Comparison of ENCODE assay signal across 8 mouse cellular contexts in genomic region chr13:98588951-98589501, GRCm38 (mm10). TPM values are rescaled to one million over a fixed set of nuclear protein-coding genes. Genes with fewer than 3 reads are reported as not detected.
A peak's percentile ranks its signal among the peaks of the same experiment; 100 is the strongest.
DNase-seq lines count a peak whose midpoint lies in the region; ATAC-seq and TF ChIP-seq lines count a peak whose summit lies in the region.

No protein-coding gene starts in this region.

- ATAC-seq in forebrain, embryonic 14.5 days = peak; percentile 88
- peak; percentile 87 for ATAC-seq in neural tube, embryonic 14.5 days (ENCODE audit: low read depth)

- H3K9ac ChIP-seq in forebrain, embryonic 14.5 days (ENCODE audit: low read length) = peak overlapping the region; percentile 32; the same call in 1 of the 2 replicates
- H3K9ac ChIP-seq in neural tube, embryonic 14.5 days (replicated peaks; ENCODE audit: low read depth, low read length) = peak overlapping the region; percentile 34; the same call in 1 of the 2 replicates

- intact Hi-C loops in heart, postnatal 14 days (cut with DNase I) = loop anchor here (5.0 kb wide), 1 partner anchor 232 kb away; no protein-coding TSS in a partner anchor

- no peak for TF ChIP-seq POLR2A in testis, adult 2 months (IDR thresholded peaks at IDR 0.05; ENCODE audit: control insufficient read depth, low read depth, low read length)

- no peaks in the 10 kb centered on the region for H3K9me3 ChIP-seq in E14TG2a.4 (ENCODE audit: low read length)
- H3K9me3 ChIP-seq in forebrain, embryonic 14.5 days (replicated peaks; ENCODE audit: control insufficient read depth, low read length) = no peaks in the 10 kb centered on the region
- H3K9me3 ChIP-seq in neural tube, embryonic 14.5 days (ENCODE audit: control insufficient read depth, low read length) = no peaks in the 10 kb centered on the region

- H3K4me1 ChIP-seq in E14TG2a.4 (replicated peaks; ENCODE audit: low read depth, low read length) = peaks cover 26% of the 10 kb centered on the region
- peaks cover 3% of the 10 kb centered on the region; the same call in 1 of the 2 replicates for H3K4me1 ChIP-seq in forebrain, embryonic 14.5 days (ENCODE audit: control insufficient read depth, insufficient read depth, low read length)
- H3K4me1 ChIP-seq in neural tube, embryonic 14.5 days (ENCODE audit: control insufficient read depth, insufficient read depth, low read length) = peaks cover 8% of the 10 kb centered on the region
- peaks cover 20% of the 10 kb centered on the region for H3K4me1 ChIP-seq in testis, adult 2 months (ENCODE audit: control insufficient read depth, insufficient read depth, low read length)

- peak overlapping the region; percentile 61 for H3K4me2 ChIP-seq in forebrain, embryonic 14.5 days (ENCODE audit: low read length)
- peak overlapping the region; percentile 82 for H3K4me2 ChIP-seq in neural tube, embryonic 14.5 days (ENCODE audit: low read depth, low read length)

- peak overlapping the region; percentile 80 for H3K4me3 ChIP-seq in E14TG2a.4 (replicated peaks; ENCODE audit: low read length)
- peak overlapping the region; percentile 34 for H3K4me3 ChIP-seq in forebrain, embryonic 14.5 days (ENCODE audit: low read depth, low read length)
- H3K4me3 ChIP-seq in neural tube, embryonic 14.5 days (ENCODE audit: low read depth, low read length) = peak overlapping the region; percentile 39
- H3K4me3 ChIP-seq in testis, adult 2 months (ENCODE audit: control insufficient read depth, low read depth, low read length) = peak overlapping the region; percentile 65

- H3K27me3 ChIP-seq in E14TG2a.4 (ENCODE audit: insufficient read depth, low read length) = peaks cover 58% of the 10 kb centered on the region
- peaks cover 56% of the 10 kb centered on the region for H3K27me3 ChIP-seq in forebrain, embryonic 14.5 days (replicated peaks; ENCODE audit: control insufficient read depth, insufficient read depth, low read length)
- H3K27me3 ChIP-seq in neural tube, embryonic 14.5 days (ENCODE audit: control insufficient read depth, insufficient read depth, low read length) = peaks cover 17% of the 10 kb centered on the region
- no peaks in the 10 kb centered on the region for H3K27me3 ChIP-seq in testis, adult 2 months (ENCODE audit: control insufficient read depth, insufficient read depth, low read length)

- no peak overlapping the region for H3K27ac ChIP-seq in forebrain, embryonic 14.5 days (ENCODE audit: low read depth, low read length)
- no peak overlapping the region for H3K27ac ChIP-seq in neural tube, embryonic 14.5 days (ENCODE audit: low read depth, low read length)
- H3K27ac ChIP-seq in testis, adult 2 months (ENCODE audit: control insufficient read depth, insufficient read depth, low read depth, low read length) = no peak overlapping the region

- peak; percentile 53 for DNase-seq in cerebellum, adult 11 months
- DNase-seq in forebrain, embryonic 14.5 days (ENCODE audit: low spot score) = peak; percentile 80
- peak; percentile 82 to 88 for DNase-seq in heart, postnatal 14 days
- peak; percentile 90 to 94 for DNase-seq in kidney, postnatal 4 days
- peak; percentile 73 to 82 for DNase-seq in lung, adult 18-20 months

- H3K36me3 ChIP-seq in E14TG2a.4 (ENCODE audit: insufficient read depth, low read length) = no peaks in the 10 kb centered on the region
- no peaks in the 10 kb centered on the region for H3K36me3 ChIP-seq in forebrain, embryonic 14.5 days (ENCODE audit: control insufficient read depth, insufficient read depth, low read length)
- no peaks in the 10 kb centered on the region for H3K36me3 ChIP-seq in neural tube, embryonic 14.5 days (ENCODE audit: control insufficient read depth, insufficient read depth, low read length)
- H3K36me3 ChIP-seq in testis, adult 2 months (ENCODE audit: control insufficient read depth, insufficient read depth, low read length) = no peaks in the 10 kb centered on the region

- 2% methylated on average over 33 of the region's 35 CpGs for WGBS in forebrain, embryonic 14.5 days
- WGBS in neural tube, embryonic 14.5 days = 2% methylated on average over 31 of the region's 35 CpGs

- TF ChIP-seq CTCF in E14TG2a.4 (conservative IDR thresholded peaks at IDR 0.05; ENCODE audit: low read length) = peak; percentile 50
- TF ChIP-seq CTCF in testis, adult 2 months (IDR thresholded peaks at IDR 0.05; ENCODE audit: control insufficient read depth, insufficient read depth, insufficient replicate concordance, low read depth, low read length) = peak; percentile 79; the same call in 1 of the 2 replicates

RNA-seq across cellular contexts. Expression of gene Tmem174, which starts 48.2 kb away (rescaled TPM):
- polyA plus RNA-seq in forebrain, embryonic 14.5 days (2014; fragmentation: Nextera tagmentation; extraction: Ambion mirVana) = not detected in 2 replicates
- total RNA-seq in heart, postnatal 14 days (2021) = not detected
- polyA plus RNA-seq in neural tube, embryonic 14.5 days (2014; fragmentation: Nextera tagmentation; extraction: Ambion mirVana) = not detected in 2 replicates
- polyA plus RNA-seq in testis, adult 2 months (2012; rRNA removed) = not detected in 2 replicates
